Mouse (Mus musculus): ENCODE measurements around the gene Slc12a6. TPM values are rescaled to one million over a fixed set of nuclear protein-coding genes. Genes with fewer than 3 reads are reported as not detected.

The Slc12a6 gene
- polyA plus RNA-seq, 1 experiment, result 4.4 TPM

DNA sequence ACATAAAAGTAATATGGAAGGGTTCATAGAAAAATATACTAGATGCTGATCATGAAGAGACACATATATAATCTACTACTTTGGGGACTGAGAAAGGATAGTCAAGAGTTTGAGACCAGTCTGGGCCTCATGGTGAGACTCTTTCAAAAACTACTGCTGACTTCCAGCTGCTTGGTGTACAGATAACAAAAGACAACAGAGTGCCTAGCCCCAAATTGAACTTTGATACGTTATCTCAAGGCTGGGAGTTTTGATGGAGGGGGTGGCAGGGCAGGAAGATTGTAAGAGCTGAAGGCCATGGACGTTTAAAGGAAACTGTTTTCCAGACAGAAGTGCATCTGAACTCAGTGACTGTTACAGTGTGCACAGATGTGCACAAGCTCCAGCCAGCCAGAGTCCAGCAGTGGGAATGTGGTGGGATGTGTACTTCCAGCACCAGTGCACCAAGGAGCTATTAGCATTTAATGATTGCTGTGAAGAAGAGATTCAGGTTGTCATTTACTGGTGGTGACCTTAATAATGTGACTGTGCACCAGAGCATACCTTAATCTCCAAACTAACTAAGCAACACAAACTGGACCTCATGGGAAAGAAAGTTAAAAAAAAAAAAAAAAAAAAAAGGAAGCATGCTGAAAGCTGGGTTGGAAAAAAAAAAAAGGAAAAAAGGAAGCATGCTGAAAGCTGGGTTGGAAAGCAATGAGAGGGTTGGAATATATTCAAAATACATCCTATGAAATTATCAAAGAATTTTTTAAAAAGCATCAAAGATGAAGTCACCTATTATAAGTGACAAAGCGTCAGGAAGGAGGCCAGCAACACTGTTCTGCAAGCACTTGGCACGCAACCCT, 66.7 kb downstream of the Slc12a6 start:
- Histone ChIP-seq H3ac (ENCODE audit: control insufficient read depth, insufficient read length, low read depth) (no peak overlapping the region), H3K36me3 (ENCODE audit: control insufficient read depth, insufficient read depth) (peaks cover 11% of the 10 kb centered on the region), H3K79me2 (ENCODE audit: control insufficient read depth, insufficient read depth) (no peaks in the 10 kb centered on the region), H3K4me3 (ENCODE audit: insufficient read depth, poor library complexity, severe bottlenecking) (no peak overlapping the region), H3K27me3 (ENCODE audit: control insufficient read depth, insufficient read depth, insufficient read length) (no peaks in the 10 kb centered on the region), H3K79me3 (ENCODE audit: low read depth) (no peaks in the 10 kb centered on the region)
- no peak for TF ChIP-seq MYOG (IDR thresholded peaks at IDR 0.05; ENCODE audit: control insufficient read depth, extremely low read depth, insufficient read length)
- TF ChIP-seq CEBPB (IDR thresholded peaks at IDR 0.05; ENCODE audit: low read depth), result no peak
- no peak for TF ChIP-seq FOSL1 (IDR thresholded peaks at IDR 0.05; ENCODE audit: insufficient read depth, low read length, poor library complexity, severe bottlenecking)
- TF ChIP-seq CTCF (IDR thresholded peaks at IDR 0.05; ENCODE audit: control insufficient read depth, insufficient read depth, insufficient read length), result no peak
- no peak for TF ChIP-seq USF1 (IDR thresholded peaks at IDR 0.05; ENCODE audit: low read depth)
- no peak for TF ChIP-seq MAX (IDR thresholded peaks at IDR 0.05)
- no peak for TF ChIP-seq MYOD1 (IDR thresholded peaks at IDR 0.05; ENCODE audit: control insufficient read depth, insufficient read length, low read depth)

DNA sequence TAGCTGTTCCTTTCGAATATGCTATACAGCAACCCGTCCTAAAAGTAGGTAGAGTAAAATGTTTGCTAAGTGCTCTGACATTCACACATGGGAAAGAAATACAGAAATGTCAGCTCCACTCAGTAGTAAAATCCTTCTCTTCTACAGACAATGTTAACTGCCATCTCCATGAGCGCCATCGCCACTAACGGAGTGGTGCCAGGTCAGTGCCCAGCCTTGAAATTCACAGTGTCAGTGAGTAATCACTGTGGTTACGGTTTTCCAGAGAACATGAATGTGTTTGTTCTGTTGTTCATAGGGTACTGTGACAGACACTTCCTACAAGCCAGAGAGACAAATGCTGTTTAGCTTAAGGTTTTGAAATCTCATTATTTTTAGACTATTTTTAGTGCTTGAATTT, 71.6 kb downstream of the Slc12a6 start:
- Histone ChIP-seq H3K79me3 (ENCODE audit: low read depth) (no peaks in the 10 kb centered on the region), H3K27me3 (ENCODE audit: control insufficient read depth, insufficient read depth, insufficient read length) (no peaks in the 10 kb centered on the region), H3ac (ENCODE audit: control insufficient read depth, insufficient read length, low read depth) (no peak overlapping the region), H3K36me3 (ENCODE audit: control insufficient read depth, insufficient read depth) (peaks cover 21% of the 10 kb centered on the region), H3K79me2 (ENCODE audit: control insufficient read depth, insufficient read depth) (no peaks in the 10 kb centered on the region), H3K4me3 (ENCODE audit: insufficient read depth, poor library complexity, severe bottlenecking) (no peak overlapping the region)
- TF ChIP-seq CEBPB (IDR thresholded peaks at IDR 0.05; ENCODE audit: low read depth) (no peak), MYOG (IDR thresholded peaks at IDR 0.05; ENCODE audit: control insufficient read depth, extremely low read depth, insufficient read length) (no peak), FOSL1 (IDR thresholded peaks at IDR 0.05; ENCODE audit: insufficient read depth, low read length, poor library complexity, severe bottlenecking) (no peak), CTCF (IDR thresholded peaks at IDR 0.05; ENCODE audit: control insufficient read depth, insufficient read depth, insufficient read length) (no peak), MAX (IDR thresholded peaks at IDR 0.05) (no peak), USF1 (IDR thresholded peaks at IDR 0.05; ENCODE audit: low read depth) (no peak), MYOD1 (IDR thresholded peaks at IDR 0.05; ENCODE audit: control insufficient read depth, insufficient read length, low read depth) (no peak)

- Histone ChIP-seq H3K79me2 (ENCODE audit: control insufficient read depth, insufficient read depth) (no peaks in the 10 kb centered on the region), H3ac (ENCODE audit: control insufficient read depth, insufficient read length, low read depth) (no peak overlapping the region), H3K27me3 (ENCODE audit: control insufficient read depth, insufficient read depth, insufficient read length) (no peaks in the 10 kb centered on the region), H3K4me3 (ENCODE audit: insufficient read depth, poor library complexity, severe bottlenecking) (no peak overlapping the region), H3K36me3 (ENCODE audit: control insufficient read depth, insufficient read depth) (peaks cover 20% of the 10 kb centered on the region), H3K79me3 (ENCODE audit: low read depth) (no peaks in the 10 kb centered on the region)
- no peak for TF ChIP-seq MAX (IDR thresholded peaks at IDR 0.05)
- TF ChIP-seq FOSL1 (IDR thresholded peaks at IDR 0.05; ENCODE audit: insufficient read depth, low read length, poor library complexity, severe bottlenecking), result no peak
- no peak for TF ChIP-seq MYOG (IDR thresholded peaks at IDR 0.05; ENCODE audit: control insufficient read depth, extremely low read depth, insufficient read length)
- TF ChIP-seq CTCF (IDR thresholded peaks at IDR 0.05; ENCODE audit: control insufficient read depth, insufficient read depth, insufficient read length), result no peak
- TF ChIP-seq MYOD1 (IDR thresholded peaks at IDR 0.05; ENCODE audit: control insufficient read depth, insufficient read length, low read depth), result no peak
- no peak for TF ChIP-seq USF1 (IDR thresholded peaks at IDR 0.05; ENCODE audit: low read depth)
- TF ChIP-seq CEBPB (IDR thresholded peaks at IDR 0.05; ENCODE audit: low read depth), result no peak
Measured at GRCm38 (mm10) chr2:112339736-112340135, 74.1 kb downstream of the Slc12a6 start.

DNA sequence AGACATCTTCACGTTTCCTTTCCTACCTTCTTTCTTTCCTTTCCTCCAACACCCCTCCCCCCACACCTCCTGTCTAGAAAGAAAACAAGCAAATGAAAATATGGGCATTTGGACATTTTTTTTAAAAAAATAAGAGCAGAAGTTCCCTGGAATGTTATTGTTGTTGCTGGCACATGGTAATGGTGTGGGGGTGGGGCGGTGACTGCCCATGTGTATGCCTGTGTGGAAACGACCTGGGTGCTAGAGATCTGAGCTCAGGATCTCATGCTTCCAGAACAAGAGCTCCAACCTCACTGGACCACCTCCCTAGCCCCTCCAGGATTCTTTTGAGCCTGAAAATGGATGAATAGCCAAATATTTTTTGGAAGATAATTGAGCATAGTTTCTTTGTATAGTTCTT, 75.5 kb downstream of the Slc12a6 start:
- Histone ChIP-seq H3K79me3 (ENCODE audit: low read depth) (no peaks in the 10 kb centered on the region), H3K4me3 (ENCODE audit: insufficient read depth, poor library complexity, severe bottlenecking) (no peak overlapping the region), H3K36me3 (ENCODE audit: control insufficient read depth, insufficient read depth) (peaks cover 16% of the 10 kb centered on the region), H3K79me2 (ENCODE audit: control insufficient read depth, insufficient read depth) (no peaks in the 10 kb centered on the region), H3K27me3 (ENCODE audit: control insufficient read depth, insufficient read depth, insufficient read length) (no peaks in the 10 kb centered on the region), H3ac (ENCODE audit: control insufficient read depth, insufficient read length, low read depth) (no peak overlapping the region)
- TF ChIP-seq MYOD1 (IDR thresholded peaks at IDR 0.05; ENCODE audit: control insufficient read depth, insufficient read length, low read depth) (no peak), MYOG (IDR thresholded peaks at IDR 0.05; ENCODE audit: control insufficient read depth, extremely low read depth, insufficient read length) (no peak), CEBPB (IDR thresholded peaks at IDR 0.05; ENCODE audit: low read depth) (no peak), FOSL1 (IDR thresholded peaks at IDR 0.05; ENCODE audit: insufficient read depth, low read length, poor library complexity, severe bottlenecking) (no peak), CTCF (IDR thresholded peaks at IDR 0.05; ENCODE audit: control insufficient read depth, insufficient read depth, insufficient read length) (no peak), MAX (IDR thresholded peaks at IDR 0.05) (no peak)

DNA sequence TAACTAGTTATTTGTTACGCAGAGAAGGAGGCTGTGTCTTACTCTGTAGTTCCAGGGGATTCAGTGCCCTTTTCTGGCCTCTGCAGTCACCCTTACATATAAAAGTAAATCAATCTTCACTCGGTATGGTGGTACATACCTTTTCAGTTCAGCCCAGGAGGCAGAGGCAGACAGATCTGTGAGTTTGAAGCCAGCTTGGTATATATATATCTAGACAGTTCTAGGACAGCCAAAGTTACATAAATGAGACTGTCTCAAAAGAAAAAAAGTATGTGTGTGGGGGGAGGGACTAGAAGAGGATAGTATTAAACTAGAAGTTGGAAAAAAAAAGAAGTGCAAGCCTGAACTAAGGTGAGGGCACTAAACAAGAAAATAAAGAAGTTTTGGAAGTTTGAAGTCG, 82.6 kb downstream of the Slc12a6 start:
- no peak overlapping the region for H3K4me3 ChIP-seq (ENCODE audit: insufficient read depth, poor library complexity, severe bottlenecking)
- H3ac ChIP-seq (ENCODE audit: control insufficient read depth, insufficient read length, low read depth), result no peak overlapping the region
- H3K27me3 ChIP-seq (ENCODE audit: control insufficient read depth, insufficient read depth, insufficient read length), result no peaks in the 10 kb centered on the region
- TF ChIP-seq USF1 (IDR thresholded peaks at IDR 0.05; ENCODE audit: low read depth) (no peak), MYOG (IDR thresholded peaks at IDR 0.05; ENCODE audit: control insufficient read depth, extremely low read depth, insufficient read length) (no peak), MYOD1 (IDR thresholded peaks at IDR 0.05; ENCODE audit: control insufficient read depth, insufficient read length, low read depth) (no peak), MAX (IDR thresholded peaks at IDR 0.05) (no peak), FOSL1 (IDR thresholded peaks at IDR 0.05; ENCODE audit: insufficient read depth, low read length, poor library complexity, severe bottlenecking) (no peak), CEBPB (IDR thresholded peaks at IDR 0.05; ENCODE audit: low read depth) (no peak)
- no peaks in the 10 kb centered on the region for H3K36me3 ChIP-seq (ENCODE audit: control insufficient read depth, insufficient read depth)
- no peaks in the 10 kb centered on the region for H3K79me2 ChIP-seq (ENCODE audit: control insufficient read depth, insufficient read depth)
- no peaks in the 10 kb centered on the region for H3K79me3 ChIP-seq (ENCODE audit: low read depth)

Measured in C2C12 (cell line).